7 mouse cellular contexts compared by ENCODE assay signal in genomic region chr13:12257391-12258380, GRCm38 (mm10). TPM values are rescaled to one million over a fixed set of nuclear protein-coding genes. Genes with fewer than 3 reads are reported as not detected.
DNase-seq lines count a peak whose midpoint lies in the region; ATAC-seq and TF ChIP-seq lines count a peak whose summit lies in the region.

Mtr (minus strand) TSS chr13:12258113.

- H3K27me3 ChIP-seq in embryonic facial prominence, embryonic 10.5 days (replicated peaks; ENCODE audit: low read depth, poor library complexity, severe bottlenecking) = no peaks in the 10 kb centered on the region
- H3K27me3 ChIP-seq in intestine, postnatal 0 days (replicated peaks; ENCODE audit: control insufficient read depth, insufficient read depth, low read length) = no peaks in the 10 kb centered on the region
- H3K27me3 ChIP-seq in midbrain, embryonic 12.5 days = no peaks in the 10 kb centered on the region
- no peaks in the 10 kb centered on the region for H3K27me3 ChIP-seq in small intestine, adult 2 months (ENCODE audit: control insufficient read depth, insufficient read depth, low read length)

- no peak for TF ChIP-seq CTCF in intestine, postnatal 0 days (IDR thresholded peaks at IDR 0.05; ENCODE audit: low read depth)
- no peak for TF ChIP-seq CTCF in small intestine, adult 2 months (IDR thresholded peaks at IDR 0.05; ENCODE audit: extremely low read depth, insufficient read length, insufficient replicate concordance, low read depth, low read length)

- peak; percentile 100 for ATAC-seq in intestine, postnatal 0 days
- ATAC-seq in midbrain, embryonic 12.5 days (ENCODE audit: low FRiP score, low read depth) = peak; percentile 100

- peaks cover 9% of the 10 kb centered on the region; the same call in 1 of the 2 replicates for H3K36me3 ChIP-seq in embryonic facial prominence, embryonic 10.5 days (replicated peaks)
- no peaks in the 10 kb centered on the region for H3K36me3 ChIP-seq in intestine, postnatal 0 days (ENCODE audit: control insufficient read depth, insufficient read depth)
- H3K36me3 ChIP-seq in midbrain, embryonic 12.5 days = no peaks in the 10 kb centered on the region; the same call in 1 of the 2 replicates
- no peaks in the 10 kb centered on the region for H3K36me3 ChIP-seq in small intestine, adult 2 months (ENCODE audit: control insufficient read depth, insufficient read depth, low read length)

- WGBS in embryonic facial prominence, embryonic 10.5 days = under 1% methylated on average over 69 of the region's 69 CpGs
- under 1% methylated on average over 69 of the region's 69 CpGs for WGBS in intestine, postnatal 0 days
- WGBS in midbrain, embryonic 12.5 days = under 1% methylated on average over 69 of the region's 69 CpGs
- WGBS in small intestine, adult 2 months = under 1% methylated on average over 69 of the region's 69 CpGs

- peaks cover 10% of the 10 kb centered on the region; the same call in 1 of the 2 replicates for H3K9me3 ChIP-seq in embryonic facial prominence, embryonic 10.5 days
- H3K9me3 ChIP-seq in intestine, postnatal 0 days (ENCODE audit: control insufficient read depth) = 0 out of 2 replicates have a peak, but pooled peaks cover 3% of the 10 kb centered on the region
- H3K9me3 ChIP-seq in midbrain, embryonic 12.5 days = peaks cover 5% of the 10 kb centered on the region; the same call in 1 of the 2 replicates

- DNase-seq in adrenal gland, postnatal 10 days = peak; percentile 96
- peak; percentile 97 for DNase-seq in embryonic facial prominence, embryonic 10.5 days (ENCODE audit: low spot score)
- DNase-seq in gonadal fat pad, adult 2 months (ENCODE audit: low read depth) = peak; percentile 33
- peak; percentile 98 for DNase-seq in left cerebral cortex, postnatal 4 days

- intact Hi-C loops in left cerebral cortex, postnatal 4 days (cut with DNase I) = no loop called here

- H3K9ac ChIP-seq in intestine, postnatal 0 days (ENCODE audit: low read depth, low read length) = peak within 1 kb of the TSS; percentile 43
- H3K9ac ChIP-seq in midbrain, embryonic 12.5 days (replicated peaks) = peak within 1 kb of the TSS; percentile 72

- TF ChIP-seq POLR2A in small intestine, adult 2 months (IDR thresholded peaks at IDR 0.05; ENCODE audit: low read depth, low read length) = peak; percentile 93

- peak within 1 kb of the TSS; percentile 68 for H3K4me2 ChIP-seq in intestine, postnatal 0 days (replicated peaks; ENCODE audit: low read depth)
- peak within 1 kb of the TSS; percentile 67 for H3K4me2 ChIP-seq in midbrain, embryonic 12.5 days (replicated peaks)

- H3K27ac ChIP-seq in embryonic facial prominence, embryonic 10.5 days (replicated peaks) = peak within 1 kb of the TSS; percentile 89
- H3K27ac ChIP-seq in intestine, postnatal 0 days (ENCODE audit: low read depth, low read length) = peak within 1 kb of the TSS; percentile 63
- H3K27ac ChIP-seq in midbrain, embryonic 12.5 days (replicated peaks) = peak within 1 kb of the TSS; percentile 86
- no peak within 1 kb of the TSS for H3K27ac ChIP-seq in small intestine, adult 2 months (ENCODE audit: insufficient read depth, low read depth, low read length)

- H3K4me1 ChIP-seq in embryonic facial prominence, embryonic 10.5 days = peaks cover 18% of the 10 kb centered on the region
- 0 out of 2 replicates have a peak, but pooled peaks cover 3% of the 10 kb centered on the region for H3K4me1 ChIP-seq in intestine, postnatal 0 days (replicated peaks; ENCODE audit: control insufficient read depth, insufficient read depth, low read length)
- H3K4me1 ChIP-seq in midbrain, embryonic 12.5 days = peaks cover 13% of the 10 kb centered on the region
- no peaks in the 10 kb centered on the region for H3K4me1 ChIP-seq in small intestine, adult 2 months (ENCODE audit: control insufficient read depth, insufficient read depth, insufficient read length, low read length)

- H3K4me3 ChIP-seq in embryonic facial prominence, embryonic 10.5 days = peak within 1 kb of the TSS; percentile 82
- H3K4me3 ChIP-seq in intestine, postnatal 0 days (ENCODE audit: low read depth, low read length) = peak within 1 kb of the TSS; percentile 61
- H3K4me3 ChIP-seq in midbrain, embryonic 12.5 days = peak within 1 kb of the TSS; percentile 76
- H3K4me3 ChIP-seq in small intestine, adult 2 months (ENCODE audit: low read depth, low read length) = peak within 1 kb of the TSS; percentile 88

RNA-seq across cellular contexts. Expression of gene Mtr, which starts in this region (rescaled TPM):
- 10 to 100 TPM; 16.4 to 23.7 TPM for total RNA-seq in adrenal gland, postnatal 10 days (2021)
- 22.3 and 22.6 TPM in 2 replicates for polyA plus RNA-seq in embryonic facial prominence, embryonic 10.5 days (2016; fragmentation: Nextera tagmentation; extraction: Ambion mirVana)
- 9.5 and 10.2 TPM in 2 replicates for polyA plus RNA-seq in gonadal fat pad, adult 2 months (2012; rRNA removed)
- 2.3 and 2.8 TPM in 2 replicates for polyA plus RNA-seq in intestine, postnatal 0 days (2015; fragmentation: Nextera tagmentation; extraction: Ambion mirVana)
- 10 to 100 TPM; 14.4 to 14.7 TPM for total RNA-seq in left cerebral cortex, postnatal 4 days (2021)
- 10.2 and 11.3 TPM in 2 replicates for polyA plus RNA-seq in midbrain, embryonic 12.5 days (2016; fragmentation: Nextera tagmentation; extraction: Ambion mirVana)
- polyA plus RNA-seq in small intestine, adult 2 months (2012; rRNA removed) = 0.86 and 2.0 TPM in 2 replicates

Comparison
In these comparisons a context has a peak if more than half of its experiments do, and no peak if none do; other contexts are left out.
1. DNase-seq: peak in every context shown above with its lines; median percentile 98 in left cerebral cortex, postnatal 4 days; 97 in embryonic facial prominence, embryonic 10.5 days; 96 in adrenal gland, postnatal 10 days; 33 in gonadal fat pad, adult 2 months.